Mouse (Mus musculus) gastrocnemius, postnatal 36 days (tissue): ENCODE results near the gene Pah. TPM values are rescaled to one million over a fixed set of nuclear protein-coding genes. Genes with fewer than 3 reads are reported as not detected.

Experiments used
- DNase-seq, 2 experiments: peaks; one replicate each; pipeline ENCODE4 v3.0.0; 2022
- intact Hi-C: fragments of 180-260 bp; cut with DNase I; formaldehyde crosslinking; loops from one replicate; pipeline ENCODE4 v1.15.1; 2025
- long read RNA-seq, 2 experiments: library from polyadenylated mRNA; stranded (forward); transcript quantifications; one replicate each; pipeline ENCODE4 v2.0.0; 2021
- total RNA-seq, 2 experiments: library from RNA; stranded (reverse); gene quantifications; 2 replicates each; pipeline ENCODE4 v1.2.3; 2021

Pah gene
- total RNA-seq: not detected
- long read RNA-seq, experiment 1: 0 reads
- long read RNA-seq, experiment 2: 0 reads

DNA sequence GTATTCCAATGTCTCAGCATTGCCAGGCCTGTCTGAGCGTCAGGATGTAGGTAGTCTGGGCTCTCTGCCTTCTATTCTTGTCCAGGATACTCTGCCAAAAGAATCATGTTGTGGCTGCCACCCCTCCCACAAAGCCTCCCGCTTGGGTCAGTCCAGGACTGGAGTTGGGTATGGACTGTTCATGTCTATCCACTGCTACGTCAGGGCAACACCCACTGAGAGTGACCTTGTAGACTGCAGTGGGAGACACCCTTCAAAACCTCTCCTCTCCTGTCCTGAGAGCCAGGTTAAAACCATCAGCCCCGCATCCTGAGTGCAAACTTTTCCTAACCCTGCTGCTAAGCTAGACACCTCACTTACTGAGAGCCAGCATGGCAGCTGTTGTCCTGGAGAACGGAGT, at the start of gene Pah:
Gene Pah (plus strand): TSS at position 150 of the 400 bp plus-strand sequence.
- DNase-seq: no peak
- intact Hi-C loops: no loop called here

DNA sequence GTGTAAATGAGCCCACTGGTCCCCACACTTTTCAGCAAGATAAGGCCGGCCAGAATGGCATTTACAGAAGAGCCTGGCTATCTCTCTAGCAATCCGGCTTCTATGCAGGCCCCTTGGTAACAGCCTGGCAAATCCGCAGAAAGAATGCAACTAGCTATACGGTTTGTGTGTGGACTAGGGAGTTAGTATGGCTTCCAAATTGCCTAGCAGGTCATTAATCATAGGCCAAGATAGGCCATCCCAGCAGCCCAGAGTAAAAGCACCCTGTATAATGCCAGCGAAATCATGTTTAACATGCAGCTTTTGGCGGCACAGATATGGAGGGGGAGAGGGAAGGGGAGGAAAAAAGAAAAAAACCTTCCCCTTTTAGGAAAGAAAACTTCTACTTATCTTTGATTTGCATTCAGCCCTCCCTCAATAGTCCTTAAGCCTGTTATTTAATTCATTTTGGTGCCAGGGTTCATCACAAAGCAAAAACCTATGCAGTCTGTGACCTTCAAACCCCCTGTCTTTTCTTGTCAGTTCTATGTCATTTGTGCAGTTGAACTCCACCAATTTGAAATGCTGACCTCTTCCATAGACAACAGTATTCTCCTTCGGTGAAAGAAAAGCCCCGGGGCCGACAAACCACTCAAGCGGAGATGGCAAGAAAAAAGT, 48.0 kb upstream of the Pah start:
- no peak for DNase-seq
- intact Hi-C loops: no loop called here

- intact Hi-C loops: no loop called here
- no peak for DNase-seq
These were observed 46.6 kb upstream of the Pah start for GRCm38 (mm10) chr10:87474971-87475370.

DNA sequence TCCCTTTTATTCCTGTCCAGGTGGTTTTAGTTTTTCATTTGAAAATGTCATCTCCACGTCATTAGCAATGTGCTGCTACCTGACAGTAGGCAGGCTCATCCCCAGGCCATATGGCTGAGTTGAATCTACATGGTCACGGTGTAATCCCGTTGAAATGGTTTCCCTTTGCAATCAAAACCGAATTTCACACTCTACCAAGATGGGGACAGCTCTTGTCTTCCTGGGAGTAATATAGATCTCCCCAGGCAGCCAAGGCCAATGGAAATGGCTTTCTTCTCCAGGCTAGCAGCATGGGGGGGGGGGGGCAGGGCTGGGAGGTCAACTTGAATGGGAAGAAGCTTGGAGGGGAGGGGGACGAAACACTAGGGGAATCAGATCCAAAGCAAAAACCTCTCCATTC, 43.7 kb upstream of the Pah start:
- intact Hi-C loops: no loop called here
- no peak for DNase-seq

GRCm38 (mm10) chr10:87484831-87485720, 36.5 kb upstream of the Pah start:
- intact Hi-C loops: no loop called here
- no peak for DNase-seq

DNA sequence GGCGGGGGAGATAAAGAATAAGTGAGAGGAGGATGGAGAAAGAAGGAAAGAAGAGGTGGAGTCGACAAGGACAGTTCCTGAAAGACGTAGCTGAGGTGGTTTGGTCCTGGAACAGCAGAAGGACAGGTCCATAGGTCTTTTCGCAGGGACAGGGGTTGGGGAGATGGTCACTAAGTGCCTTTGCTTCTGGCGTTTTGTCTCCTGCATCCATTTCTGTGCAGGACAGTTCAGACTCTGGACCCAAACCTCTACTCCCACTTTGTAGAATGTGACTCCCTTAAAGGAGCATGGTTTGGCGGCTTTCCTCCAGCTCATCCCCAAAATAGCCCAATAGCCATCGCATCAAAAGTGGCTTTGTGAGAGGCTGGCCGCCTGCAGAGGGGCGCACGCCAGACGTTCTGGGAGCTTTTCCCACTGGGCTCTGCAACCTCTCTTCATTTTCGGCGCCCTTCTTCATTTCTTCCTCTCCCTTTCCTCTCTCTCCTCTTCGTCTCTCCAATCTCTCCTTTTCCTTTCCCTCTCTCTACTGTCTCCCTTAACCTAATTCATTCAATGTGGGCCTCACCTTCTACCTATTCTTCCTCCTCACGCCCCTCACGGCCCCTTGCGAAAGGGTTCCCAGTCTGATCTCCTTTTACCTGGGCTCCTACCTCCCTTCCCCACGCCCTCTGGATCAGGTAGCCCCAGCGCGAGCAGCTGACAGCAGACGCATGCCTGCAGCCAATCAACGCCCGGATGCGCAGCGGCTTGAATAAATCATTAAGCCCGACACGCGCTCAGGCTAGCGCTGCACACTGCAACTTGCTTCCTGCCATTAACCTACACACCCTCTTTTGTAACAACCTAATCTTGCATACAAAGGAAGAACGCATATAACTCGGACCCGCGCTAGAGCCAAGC, 35.6 kb upstream of the Pah start:
- no peak for DNase-seq
- intact Hi-C loops: no loop called here

DNA sequence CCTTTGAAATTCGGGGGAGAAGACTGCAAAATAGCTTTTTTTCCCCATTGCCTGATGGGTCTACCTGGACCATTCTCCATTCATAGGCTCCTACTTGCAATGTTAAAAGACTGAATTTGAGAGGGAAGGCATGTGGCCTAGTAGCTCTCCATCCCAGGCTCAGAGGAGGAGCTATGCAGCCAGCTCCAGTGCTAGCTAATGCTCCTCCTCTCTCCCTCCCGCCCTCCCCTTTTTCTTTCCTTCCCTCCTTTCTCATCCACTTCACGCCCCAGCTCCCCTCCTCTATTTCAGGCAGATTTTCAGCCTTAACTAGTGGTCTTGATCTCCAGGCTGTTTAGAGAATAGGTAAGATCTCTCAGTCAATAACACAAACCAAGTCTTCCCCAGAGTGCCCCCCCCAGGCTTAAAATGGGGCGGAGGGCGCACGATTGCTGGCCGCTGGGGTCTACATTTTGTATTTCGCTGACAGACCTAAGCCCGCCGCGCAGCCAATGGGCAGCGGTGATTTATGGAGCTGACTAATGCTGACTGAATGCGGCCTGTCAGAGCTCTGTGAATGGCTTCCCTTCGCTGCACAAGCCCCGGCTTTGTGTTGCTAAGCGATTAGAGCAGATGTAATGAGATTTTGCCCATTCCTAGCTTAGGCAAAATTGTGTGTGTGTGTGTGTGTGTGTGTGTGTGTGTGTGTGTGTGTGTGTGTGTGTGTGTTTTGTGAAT, 33.0 kb upstream of the Pah start:
- DNase-seq: no peak
- intact Hi-C loops: no loop called here

GRCm38 (mm10) chr10:87489246-87490009, 32.2 kb upstream of the Pah start:
- intact Hi-C loops: no loop called here

DNA sequence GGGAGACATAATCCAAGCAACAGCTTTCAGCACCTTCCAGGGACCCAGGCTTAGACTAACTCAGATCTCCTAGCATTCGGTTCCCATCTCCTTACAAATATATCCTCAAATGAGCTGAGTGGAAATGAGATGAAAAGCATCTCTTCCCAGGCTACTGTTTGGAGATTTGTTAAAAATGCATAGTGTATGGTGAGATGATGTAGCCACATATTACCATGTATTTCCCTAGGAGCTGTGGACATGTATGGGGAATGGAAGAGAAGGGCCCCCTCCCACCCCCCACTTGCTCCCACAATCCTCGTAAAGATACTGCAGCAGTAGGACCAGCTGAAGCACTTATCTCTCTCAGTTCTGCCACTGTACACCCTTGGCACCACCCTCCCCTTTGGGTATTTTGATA, 31.3 kb upstream of the Pah start:
- intact Hi-C loops: no loop called here
- DNase-seq: no peak

More at GRCm38 (mm10) chr10:87489246-87490009, 32.2 kb upstream of the Pah start:
- no peak for DNase-seq

GRCm38 (mm10) chr10:87491485-87492040, 30.0 kb upstream of the Pah start:
- intact Hi-C loops: no loop called here

DNA sequence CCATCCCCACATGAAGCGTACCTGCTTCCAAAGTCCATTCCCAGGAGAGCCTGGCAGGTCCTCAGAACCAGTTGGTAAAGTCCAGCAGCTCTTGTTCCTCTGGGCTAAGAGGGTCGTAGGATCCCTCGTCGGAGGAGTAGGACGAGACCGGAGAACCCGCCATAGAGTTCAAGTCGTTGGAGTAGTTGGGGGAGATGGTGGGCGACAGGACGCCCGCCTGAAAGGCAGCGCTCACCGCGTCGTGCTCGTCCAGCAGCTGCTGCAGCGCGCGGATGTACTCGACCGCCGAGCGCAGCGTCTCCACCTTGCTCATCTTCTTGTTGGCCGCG, 29.3 kb upstream of the Pah start:
- intact Hi-C loops: no loop called here
- no peak for DNase-seq

More at GRCm38 (mm10) chr10:87491485-87492040, 30.0 kb upstream of the Pah start:
- no peak for DNase-seq

DNA sequence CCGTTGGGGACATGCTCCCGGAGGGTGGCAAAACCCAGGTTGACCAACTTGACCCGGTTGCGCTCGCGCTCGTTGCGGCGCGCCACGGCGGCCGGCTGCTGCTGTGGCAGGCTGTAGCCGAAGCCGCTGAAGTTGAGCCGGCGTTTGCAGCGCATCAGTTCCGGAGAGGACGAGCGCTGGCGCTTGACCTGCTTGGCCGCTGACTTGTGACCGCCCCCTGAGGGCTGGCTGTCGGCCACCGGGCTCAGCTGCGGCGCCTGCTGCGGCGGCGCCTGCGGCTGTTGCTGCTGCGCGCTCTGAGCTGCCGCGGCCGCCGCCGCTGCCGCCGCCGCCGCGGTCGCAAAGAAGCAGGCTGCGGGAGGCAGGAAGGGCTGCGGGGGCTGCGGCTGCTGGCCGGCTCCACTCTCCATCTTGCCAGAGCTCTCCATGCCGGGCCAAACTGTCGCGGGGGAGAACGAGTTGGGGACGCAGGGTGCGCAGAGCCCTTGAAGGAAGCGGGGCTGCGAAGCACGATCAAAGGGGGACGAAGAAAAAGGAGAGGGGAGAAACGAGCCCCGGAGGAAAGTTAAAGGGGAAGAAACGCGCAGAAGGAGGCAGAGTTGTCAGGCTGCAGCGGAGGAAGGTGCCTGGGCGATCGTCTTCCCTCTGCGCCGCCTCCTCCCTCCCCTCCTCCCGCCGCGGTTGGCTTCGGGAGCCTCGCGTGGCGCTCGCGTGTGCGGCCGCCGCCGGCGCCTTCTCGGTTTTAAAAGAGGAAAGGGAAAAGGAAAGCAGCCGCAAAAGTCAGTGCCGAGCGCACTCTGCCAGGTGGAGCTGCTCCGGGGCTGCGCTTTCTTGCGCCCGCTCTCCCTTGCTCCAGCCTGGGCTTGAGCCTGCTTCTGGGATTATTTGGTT, 28.7 kb upstream of the Pah start:
- intact Hi-C loops: no loop called here

DNA sequence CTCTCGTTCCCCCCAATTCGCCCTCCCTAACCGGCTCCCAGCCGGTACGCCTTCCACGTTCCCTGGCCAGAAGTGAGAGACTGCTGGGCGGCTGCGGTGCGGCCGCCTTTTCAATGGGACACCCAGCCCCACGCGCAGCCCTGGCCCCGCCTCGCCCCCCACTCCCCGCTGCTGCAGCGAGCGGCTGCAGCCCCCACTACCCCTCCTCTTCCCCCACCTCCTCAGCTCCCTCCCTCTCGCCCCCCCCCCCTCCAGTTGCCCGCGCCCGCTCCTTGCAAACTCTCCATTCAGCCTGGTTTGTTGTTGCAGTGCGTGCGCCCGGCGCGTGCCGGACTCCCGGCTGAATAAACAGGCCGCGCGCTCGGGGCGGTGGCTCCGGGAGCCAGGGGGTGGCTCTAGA, 28.0 kb upstream of the Pah start, which contains the start of gene Ascl1:
Gene Ascl1 (minus strand): TSS at position 85 of the 400 bp plus-strand sequence.
- DNase-seq: no peak
- intact Hi-C loops: no loop called here

More for the DNA sequence above, 28.7 kb upstream of the Pah start:
- peak; percentile 14 to 19 for DNase-seq

GRCm38 (mm10) chr10:87494176-87494575, 27.4 kb upstream of the Pah start:
- no peak for DNase-seq
- intact Hi-C loops: no loop called here

DNA sequence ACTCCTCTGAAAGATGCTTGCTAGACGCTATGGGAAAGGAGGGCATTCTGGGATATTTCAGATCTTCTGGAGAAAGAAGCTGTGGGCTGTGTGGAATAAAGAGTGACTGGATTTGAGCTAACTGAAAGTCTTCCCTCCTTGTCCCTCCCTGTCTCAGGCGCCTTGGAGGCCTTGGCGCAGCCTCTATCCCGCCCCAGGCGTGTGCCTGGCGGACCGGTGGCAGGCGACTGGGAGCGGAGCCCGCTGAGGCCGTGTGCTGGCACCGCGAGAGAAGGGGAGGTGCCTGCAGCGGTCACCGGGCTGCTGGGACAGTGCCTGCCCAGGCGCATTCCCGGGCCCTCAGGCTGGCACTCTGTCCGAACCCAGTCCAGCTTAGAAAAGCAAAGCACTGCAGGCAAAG, 27.0 kb upstream of the Pah start:
- no peak for DNase-seq
- intact Hi-C loops: no loop called here

GRCm38 (mm10) chr10:87497056-87497455, 24.5 kb upstream of the Pah start:
- no peak for DNase-seq
- intact Hi-C loops: no loop called here

DNA sequence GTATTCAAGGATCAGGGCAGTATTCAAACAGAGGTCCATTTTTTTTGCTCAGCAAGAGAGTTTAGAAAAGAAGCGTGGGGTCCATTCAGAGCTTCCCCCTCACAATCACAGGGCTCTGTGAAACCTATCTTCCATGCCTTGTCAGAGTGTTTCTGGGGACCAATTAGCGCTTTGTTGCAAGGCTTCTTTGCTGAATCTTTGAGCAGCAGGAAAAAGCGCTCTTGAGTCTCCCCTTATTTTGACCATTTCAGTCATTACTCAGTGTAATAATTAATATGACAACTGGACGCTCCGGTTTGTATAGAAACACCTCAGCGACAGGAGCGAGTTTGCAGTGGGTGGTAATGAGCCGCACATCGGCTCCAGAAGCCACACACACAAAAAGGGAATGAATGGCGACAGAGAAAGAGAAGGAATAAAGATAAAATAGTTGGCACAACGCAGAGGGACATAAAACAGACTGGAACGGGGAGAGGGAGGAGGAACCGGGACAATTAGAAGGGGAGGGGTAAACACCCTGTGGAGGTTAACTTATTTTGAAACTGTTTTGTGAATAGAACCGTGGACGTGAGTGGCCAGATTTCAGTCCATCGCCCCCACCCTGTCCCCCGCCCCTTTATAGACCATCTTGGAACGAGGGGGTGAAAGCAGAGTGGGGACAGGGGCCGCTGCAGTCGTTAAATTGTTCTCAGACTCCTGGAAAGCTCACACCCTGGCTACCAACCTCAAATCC, 20.5 kb upstream of the Pah start:
- DNase-seq: no peak
- intact Hi-C loops: no loop called here
